Mouse (Mus musculus) heart, adult 9 months (tissue): ENCODE data around the gene Tecta.

Experiments
- DNase-seq, 2 experiments: peaks; one replicate each; pipeline ENCODE4 v3.0.0; 2022; ENCODE audit warnings: low spot score in 2 of 2

Gene Tecta

GRCm38 (mm10) chr9:42399829-42400228 lies at the start of gene Tecta:
Tecta (minus strand) TSS chr9:42399929.
- DNase-seq: no peak

- no peak for DNase-seq
Measured at GRCm38 (mm10) chr9:42449043-42449442, 49.3 kb upstream of the Tecta start.

- no peak for DNase-seq
Measured at GRCm38 (mm10) chr9:42442100-42442499, 42.4 kb upstream of the Tecta start.

GRCm38 (mm10) chr9:42441234-42441633 lies 41.5 kb upstream of the Tecta start:
- no peak for DNase-seq

- DNase-seq: no peak
Measured at GRCm38 (mm10) chr9:42439446-42439845, 39.7 kb upstream of the Tecta start.

GRCm38 (mm10) chr9:42432155-42432554 lies 32.4 kb upstream of the Tecta start:
- no peak for DNase-seq

GRCm38 (mm10) chr9:42431606-42432005 lies 31.9 kb upstream of the Tecta start:
- no peak for DNase-seq

- peak; percentile 21 to 31 for DNase-seq
Measured at GRCm38 (mm10) chr9:42428060-42428924, 28.6 kb upstream of the Tecta start.

GRCm38 (mm10) chr9:42426661-42427358 lies 27.1 kb upstream of the Tecta start:
- no peak for DNase-seq

GRCm38 (mm10) chr9:42423649-42424048 lies 23.9 kb upstream of the Tecta start:
- DNase-seq: no peak

GRCm38 (mm10) chr9:42419687-42420086 lies 20.0 kb upstream of the Tecta start:
- no peak for DNase-seq

GRCm38 (mm10) chr9:42418786-42419185 lies 19.1 kb upstream of the Tecta start:
- DNase-seq: no peak

GRCm38 (mm10) chr9:42417352-42417952 lies 17.7 kb upstream of the Tecta start:
- DNase-seq: peak; percentile 16 to 40

GRCm38 (mm10) chr9:42415184-42415583 lies 15.5 kb upstream of the Tecta start:
- no peak for DNase-seq

GRCm38 (mm10) chr9:42413345-42413744 lies 13.6 kb upstream of the Tecta start:
- no peak for DNase-seq

- DNase-seq: peak; percentile 14 to 19
Measured at GRCm38 (mm10) chr9:42411296-42411695, 11.6 kb upstream of the Tecta start.

GRCm38 (mm10) chr9:42405736-42406135 lies 6.0 kb upstream of the Tecta start:
- DNase-seq: no peak

GRCm38 (mm10) chr9:42401486-42401885 lies 1.8 kb upstream of the Tecta start:
- DNase-seq: no peak

GRCm38 (mm10) chr9:42396141-42396540 lies 3.6 kb downstream of the Tecta start:
- DNase-seq: peak in 1 of 2 experiments; percentile 17

GRCm38 (mm10) chr9:42394903-42395302 lies 4.8 kb downstream of the Tecta start:
- no peak for DNase-seq

GRCm38 (mm10) chr9:42394321-42394720 lies 5.4 kb downstream of the Tecta start:
- no peak for DNase-seq

- peak; percentile 33 to 42 for DNase-seq
Measured at GRCm38 (mm10) chr9:42392927-42393326, 6.8 kb downstream of the Tecta start.

GRCm38 (mm10) chr9:42388490-42388889 lies 11.2 kb downstream of the Tecta start:
- no peak for DNase-seq
